Comparison of ENCODE assay signal across 8 mouse cellular contexts in the genomic region with DNA sequence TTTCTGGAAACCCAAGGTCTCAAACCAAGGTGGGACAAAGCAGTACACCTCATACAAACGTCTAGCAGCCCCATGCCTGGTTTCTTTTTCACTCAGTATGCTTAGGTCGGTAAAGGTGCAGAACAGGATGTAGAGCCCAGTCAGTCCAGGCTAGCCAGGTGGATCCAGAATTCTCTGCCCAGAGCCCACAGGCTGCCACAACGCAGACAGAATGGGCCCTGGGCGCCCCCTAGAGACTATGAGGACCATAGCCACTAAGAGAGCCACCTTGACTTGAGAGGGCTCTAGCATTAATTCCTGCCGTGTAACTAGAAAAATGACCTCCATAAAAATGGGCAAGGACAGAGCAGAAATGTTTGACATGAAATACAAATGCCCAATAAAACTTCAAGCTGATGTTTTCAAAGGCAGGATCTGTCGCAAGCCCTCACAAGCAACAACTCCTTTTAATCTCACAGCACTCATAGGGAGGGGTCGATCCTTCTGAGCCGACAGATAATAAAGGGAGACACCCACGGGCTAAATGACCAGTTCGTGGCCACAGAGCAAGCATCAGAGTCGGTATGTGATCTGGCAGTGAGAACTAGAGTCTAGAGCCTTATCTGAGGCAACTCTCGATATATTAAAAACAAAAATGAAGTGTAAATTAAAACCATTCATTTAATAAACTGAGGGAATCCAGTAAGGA. TPM values are rescaled to one million over a fixed set of nuclear protein-coding genes. Genes with fewer than 3 reads are reported as not detected.
DNase-seq lines count a peak whose midpoint lies in the region; ATAC-seq and TF ChIP-seq lines count a peak whose summit lies in the region.

No protein-coding gene starts in this region.

- no peaks in the 10 kb centered on the region for H3K36me3 ChIP-seq in intestine, embryonic 16.5 days (ENCODE audit: control insufficient read depth, insufficient read depth, low read length)
- no peaks in the 10 kb centered on the region for H3K36me3 ChIP-seq in midbrain, postnatal 0 days (ENCODE audit: insufficient read depth, low read length)

- DNase-seq in 3134 (ENCODE audit: extremely low read depth, insufficient read length, low spot score) (peak; percentile 37), MN1 (ENCODE audit: low spot score) (peak; percentile 74)
- peak; percentile 64 for DNase-seq in cerebellum, adult 8-10 months
- DNase-seq in frontal cortex, postnatal 25 days (ENCODE audit: low spot score in 2 of 2): peak; percentile 37 to 54
- peak; percentile 68 to 69 for DNase-seq in left cerebral cortex, postnatal 14 days (ENCODE audit: low spot score in 2 of 2)
- peak; percentile 75 for DNase-seq in midbrain, postnatal 0 days (ENCODE audit: low spot score)
- peak; percentile 45 for DNase-seq in thymus, postnatal 4 days

- TF ChIP-seq CTCF in midbrain, postnatal 0 days (IDR thresholded peaks at IDR 0.05): peak; percentile 70

- H3K4me3 ChIP-seq in intestine, embryonic 16.5 days (ENCODE audit: low read length): no peak overlapping the region
- H3K4me3 ChIP-seq in midbrain, postnatal 0 days (ENCODE audit: low read depth, low read length): no peak overlapping the region

- H3K4me1 ChIP-seq in intestine, embryonic 16.5 days (ENCODE audit: control insufficient read depth, insufficient read depth, low read length): peaks cover 11% of the 10 kb centered on the region
- H3K4me1 ChIP-seq in midbrain, postnatal 0 days (ENCODE audit: insufficient read depth, low read length): no peaks in the 10 kb centered on the region

- no peaks in the 10 kb centered on the region for H3K9me3 ChIP-seq in intestine, embryonic 16.5 days (ENCODE audit: control insufficient read depth, low read length)
- no peaks in the 10 kb centered on the region for H3K9me3 ChIP-seq in midbrain, postnatal 0 days (ENCODE audit: low read length)

- 25% methylated on average over 12 of the region's 12 CpGs for WGBS in intestine, embryonic 16.5 days
- WGBS in midbrain, postnatal 0 days: 39% methylated on average over 12 of the region's 12 CpGs

- intact Hi-C loops in left cerebral cortex, postnatal 14 days (cut with DNase I): loop anchor here (5.0 to 10.0 kb wide), 3 partner anchors 66 to 239 kb away; partner anchors contain the start of genes Slc7a6 and Smpd3

- H3K27me3 ChIP-seq in intestine, embryonic 16.5 days (replicated peaks; ENCODE audit: control insufficient read depth, insufficient read depth, low read length): no peaks in the 10 kb centered on the region
- H3K27me3 ChIP-seq in midbrain, postnatal 0 days (ENCODE audit: insufficient read depth, low read length): no peaks in the 10 kb centered on the region

- no peak overlapping the region for H3K9ac ChIP-seq in intestine, embryonic 16.5 days (ENCODE audit: low read depth, low read length)
- no peak overlapping the region for H3K9ac ChIP-seq in midbrain, postnatal 0 days (replicated peaks; ENCODE audit: low read length, poor library complexity, severe bottlenecking)

- ATAC-seq in intestine, embryonic 16.5 days: peak; percentile 68
- ATAC-seq in midbrain, postnatal 0 days (ENCODE audit: low FRiP score): no peak

- H3K4me2 ChIP-seq in intestine, embryonic 16.5 days (ENCODE audit: low read depth, low read length): no peak overlapping the region
- no peak overlapping the region for H3K4me2 ChIP-seq in midbrain, postnatal 0 days (ENCODE audit: low read depth, low read length, poor library complexity, severe bottlenecking)

- no peak overlapping the region for H3K27ac ChIP-seq in intestine, embryonic 16.5 days (ENCODE audit: low read length)
- H3K27ac ChIP-seq in midbrain, postnatal 0 days (ENCODE audit: low read depth, low read length): no peak overlapping the region

RNA-seq across cellular contexts. Expression of gene Zfp90, which starts 11.7 kb away (rescaled TPM):
- 11.9 and 12.5 TPM in 2 replicates for polyA plus RNA-seq in intestine, embryonic 16.5 days (2015; fragmentation: Nextera tagmentation; extraction: Ambion mirVana)
- 10 to 100 TPM; 11.8 to 12.8 TPM for total RNA-seq in left cerebral cortex, postnatal 14 days (2021)
- total RNA-seq in midbrain, postnatal 0 days (2014; rRNA removed): 28.6 and 30.4 TPM in 2 replicates
- polyA plus RNA-seq in midbrain, postnatal 0 days (2015; fragmentation: Nextera tagmentation; extraction: Ambion mirVana): 34.8 and 36.5 TPM in 2 replicates
